Mouse (Mus musculus) thymus, adult 18-20 months (tissue): ENCODE data around the gene Zbtb40.

Experiments
- DNase-seq, 2 experiments: peaks; one replicate each; pipeline ENCODE4 v3.0.0; 2022; ENCODE audit warnings: mixed read lengths in 2 of 2

Zbtb40 gene

DNA sequence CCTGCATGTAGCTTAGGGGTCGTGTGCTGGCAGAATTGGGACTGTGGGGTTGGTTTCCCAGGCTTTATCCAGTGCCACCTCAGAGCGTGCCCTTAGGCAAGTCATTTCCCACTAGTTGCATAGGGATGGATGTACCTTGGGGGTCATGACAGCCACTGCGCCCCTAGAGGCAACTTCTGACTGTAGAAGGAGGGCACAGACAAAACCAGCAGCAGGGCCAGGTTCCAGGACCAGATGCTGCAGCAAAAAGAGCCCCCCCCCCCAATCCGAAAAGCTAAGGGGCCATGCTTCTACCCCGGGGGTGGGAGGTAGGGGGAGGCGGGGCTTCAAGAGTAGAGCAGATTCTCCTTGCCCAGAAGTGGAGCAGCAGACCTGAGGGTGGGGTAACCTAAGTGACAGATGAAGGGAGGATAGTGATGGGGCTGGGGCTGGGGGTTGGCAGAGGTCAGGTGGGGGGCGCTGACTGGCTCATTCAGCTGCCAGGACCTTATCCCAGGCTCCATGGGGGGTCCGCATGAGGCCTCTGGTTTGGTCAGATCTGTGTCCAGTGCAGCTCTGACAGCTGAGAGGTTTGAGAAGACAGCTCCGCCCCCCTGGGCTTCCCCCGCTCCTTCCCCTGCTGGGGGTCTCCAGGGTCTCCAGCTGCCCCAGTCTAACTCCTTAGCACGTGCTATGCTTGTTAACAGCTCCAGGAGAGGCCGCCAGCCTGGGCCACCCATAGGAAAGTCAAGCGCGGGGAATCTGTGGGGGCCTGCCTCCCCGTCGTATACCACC, 78.9 kb downstream of the Zbtb40 start:
- DNase-seq = no peak

DNA sequence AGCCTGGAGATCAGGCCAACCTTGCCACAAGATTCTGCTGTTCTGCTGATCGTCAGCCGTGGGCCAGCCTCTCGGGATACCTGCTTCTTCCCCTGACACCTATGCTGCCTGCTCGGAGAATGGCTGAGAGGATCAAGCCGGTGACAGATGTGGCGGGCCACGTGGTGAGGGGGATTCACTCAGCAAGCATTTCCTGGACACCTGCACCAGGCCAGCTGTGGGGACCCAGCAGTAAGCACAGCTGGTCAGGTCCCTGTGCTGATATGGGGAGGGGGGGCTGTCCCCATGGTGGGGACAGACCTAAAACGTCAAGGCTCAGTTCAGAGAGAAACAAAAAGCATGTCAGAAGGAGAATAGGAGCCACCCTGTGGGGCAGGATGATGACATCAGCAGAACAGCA, 79.5 kb downstream of the Zbtb40 start:
- no peak for DNase-seq

- DNase-seq = no peak
Observed at GRCm38 (mm10) chr4:136967511-136967910, 81.1 kb downstream of the Zbtb40 start.

DNA sequence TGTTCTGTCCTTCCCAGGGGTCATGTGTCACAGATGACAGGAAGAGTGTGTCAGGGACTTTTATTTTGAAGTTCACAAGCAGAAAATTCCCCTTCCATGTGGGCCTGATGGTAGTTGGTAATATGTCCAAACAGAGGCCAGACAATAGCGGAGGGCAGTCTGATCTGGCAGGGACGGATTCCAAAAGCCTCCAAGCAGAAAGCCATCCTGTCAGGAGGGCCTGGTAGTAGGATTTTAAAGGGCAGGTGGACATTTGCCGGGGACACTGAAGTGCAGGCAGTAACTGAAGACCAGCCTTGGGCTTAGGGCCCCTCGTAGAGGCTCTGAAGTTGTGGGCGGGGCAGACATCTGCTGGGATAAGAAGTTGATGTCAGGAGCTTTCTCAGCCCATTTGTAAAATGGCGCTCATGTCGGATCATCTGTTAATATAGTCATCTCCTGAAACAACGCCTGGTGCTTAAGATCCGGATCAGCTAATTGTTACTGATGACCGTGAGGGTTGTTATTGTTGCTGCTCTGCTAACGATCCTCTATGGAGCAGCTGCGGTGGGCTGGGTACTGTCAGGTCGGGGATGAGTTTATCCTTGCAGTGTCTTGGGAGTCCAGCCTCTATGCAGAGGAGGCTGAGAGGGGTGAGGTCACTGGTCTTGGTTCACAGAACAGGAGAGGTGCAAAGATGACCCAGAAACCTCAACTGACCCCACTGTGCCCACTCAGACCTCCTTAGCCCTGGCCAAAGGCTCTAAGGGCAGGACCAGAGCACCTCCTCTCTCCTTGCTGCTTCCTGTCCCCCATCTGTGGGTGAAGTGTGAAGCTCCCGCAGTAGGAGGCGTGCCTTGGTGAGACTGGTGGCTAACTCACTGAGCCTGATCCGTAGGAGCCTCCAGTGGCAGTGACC, 81.9 kb downstream of the Zbtb40 start:
- no peak for DNase-seq

- no peak for DNase-seq
Observed at GRCm38 (mm10) chr4:136964990-136965421, 83.6 kb downstream of the Zbtb40 start.

DNA sequence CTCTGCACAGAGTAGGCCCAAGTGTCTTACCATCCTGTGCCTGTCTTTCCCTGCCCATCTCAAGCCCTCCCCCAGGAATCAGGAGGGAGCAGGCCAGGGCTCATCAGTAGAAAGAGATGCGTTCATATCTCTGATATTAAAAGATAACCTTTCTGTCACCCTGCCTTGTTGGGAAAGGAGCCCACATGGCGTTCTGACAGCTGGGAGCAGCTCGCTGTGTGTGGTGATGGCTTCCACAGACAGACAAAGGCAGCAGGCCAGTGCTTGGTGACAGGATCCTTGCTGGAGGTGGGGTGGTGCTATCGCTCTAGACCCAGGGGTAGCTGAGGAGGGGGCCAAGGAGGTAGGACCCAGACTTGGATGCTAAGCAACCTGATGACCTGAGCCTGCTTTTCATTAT, 86.2 kb downstream of the Zbtb40 start:
- no peak for DNase-seq

DNA sequence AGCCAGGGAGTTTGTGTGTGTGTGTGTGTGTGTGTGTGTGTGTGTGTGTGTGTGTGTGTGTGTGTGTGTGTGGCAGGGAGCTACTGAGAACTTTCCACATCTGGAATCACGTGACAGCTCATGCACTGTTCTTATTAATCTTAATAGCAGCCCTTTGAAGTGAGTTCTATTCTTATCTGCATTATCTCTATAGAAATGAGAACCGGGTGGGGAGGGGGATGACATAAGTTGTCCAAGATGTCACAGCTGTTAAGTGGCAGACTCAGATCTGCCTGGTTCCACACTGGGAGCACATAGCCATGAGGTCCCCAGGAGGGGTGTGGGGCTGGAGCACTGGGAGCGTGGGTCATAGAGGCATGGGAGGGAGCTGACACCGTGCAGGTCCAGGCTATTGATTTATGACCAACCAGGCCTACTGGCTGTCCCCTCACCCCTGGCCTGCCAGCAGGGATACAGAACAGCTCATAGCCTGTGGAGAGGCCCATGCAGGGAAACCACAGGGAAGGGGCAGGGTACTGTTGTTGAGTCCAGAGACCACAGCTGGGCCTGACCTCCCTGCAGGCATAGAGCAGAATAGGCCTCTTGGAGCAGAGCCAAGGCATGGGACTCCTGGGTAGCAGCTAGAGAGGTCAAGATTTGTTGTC, 86.8 kb downstream of the Zbtb40 start:
- DNase-seq = no peak

DNA sequence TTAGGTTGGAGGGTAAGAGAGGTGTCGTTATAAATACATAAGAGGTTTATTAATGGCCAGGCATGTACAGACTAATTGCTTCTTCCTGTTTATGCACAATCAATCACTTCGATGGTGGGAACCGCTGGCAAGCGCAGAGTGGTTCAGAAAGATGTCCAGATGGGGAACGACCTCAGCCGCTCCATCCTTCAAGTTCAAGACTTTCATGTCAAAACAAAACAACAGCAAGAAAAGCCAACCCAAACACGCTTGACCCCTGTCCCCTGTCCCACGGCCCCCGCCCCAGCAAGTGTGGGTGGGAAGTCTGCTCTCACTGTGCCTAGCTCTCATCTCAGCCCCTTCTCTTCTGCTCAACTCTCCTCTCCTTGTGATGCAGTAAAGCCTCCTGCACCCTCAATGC, 88.0 kb downstream of the Zbtb40 start:
- DNase-seq = no peak

DNA sequence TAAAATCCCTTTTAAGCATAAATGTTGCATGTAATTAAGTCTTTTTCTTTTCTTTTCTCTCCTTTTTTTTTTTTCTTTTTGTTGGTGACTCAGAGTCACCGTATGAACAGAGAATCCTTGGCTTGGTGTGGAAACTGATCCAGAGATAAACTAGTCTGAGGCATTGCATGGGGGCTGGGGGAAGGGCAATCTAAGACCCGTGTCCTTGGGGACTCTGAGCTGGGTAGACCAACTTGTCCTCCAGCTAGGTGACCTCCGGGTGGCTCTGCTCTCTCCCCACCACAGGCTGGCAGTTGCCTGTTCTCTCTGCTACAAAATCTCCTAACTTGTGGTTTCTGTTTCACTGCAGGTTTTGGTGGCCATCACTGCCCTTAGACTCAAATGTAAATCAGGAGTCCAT, 88.5 kb downstream of the Zbtb40 start:
- no peak for DNase-seq

DNA sequence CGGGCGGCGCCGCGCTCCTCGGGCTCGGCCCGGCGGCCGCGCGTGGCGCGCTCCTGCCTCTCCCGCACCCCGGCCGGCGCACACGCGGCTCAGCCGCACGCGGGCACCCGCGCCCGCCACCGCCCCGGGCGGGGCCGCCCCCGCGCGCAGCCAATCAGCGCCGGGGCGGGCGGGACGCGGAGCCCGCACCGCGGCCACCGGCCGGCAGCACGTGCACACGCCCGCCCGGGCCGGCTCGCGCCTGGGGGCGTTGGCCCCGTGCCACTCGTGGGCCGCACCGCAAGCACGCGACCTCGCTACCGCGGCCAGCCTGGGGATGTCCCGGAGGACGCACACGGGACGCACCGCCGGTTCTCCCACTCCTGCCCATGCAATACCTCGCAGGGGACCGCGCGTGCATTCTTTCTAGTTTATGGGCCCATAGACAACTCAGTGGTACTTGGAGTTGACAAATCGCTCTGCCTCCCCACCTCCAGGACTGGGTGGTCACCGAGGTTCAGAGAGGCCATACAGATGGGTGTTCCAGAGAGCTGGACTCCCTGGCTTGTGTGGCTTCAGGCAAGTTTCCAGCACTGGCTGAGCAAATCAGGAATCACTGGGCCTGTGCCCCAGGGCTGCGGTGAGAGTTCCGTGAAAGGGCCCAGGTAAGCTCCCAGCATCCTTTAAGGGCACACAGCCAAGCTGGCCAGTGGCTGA, 91.7 kb downstream of the Zbtb40 start, which contains the start of gene Epha8:
Epha8 (minus strand) TSS at position 66 of the 696 bp plus-strand sequence.
- no peak for DNase-seq

DNA sequence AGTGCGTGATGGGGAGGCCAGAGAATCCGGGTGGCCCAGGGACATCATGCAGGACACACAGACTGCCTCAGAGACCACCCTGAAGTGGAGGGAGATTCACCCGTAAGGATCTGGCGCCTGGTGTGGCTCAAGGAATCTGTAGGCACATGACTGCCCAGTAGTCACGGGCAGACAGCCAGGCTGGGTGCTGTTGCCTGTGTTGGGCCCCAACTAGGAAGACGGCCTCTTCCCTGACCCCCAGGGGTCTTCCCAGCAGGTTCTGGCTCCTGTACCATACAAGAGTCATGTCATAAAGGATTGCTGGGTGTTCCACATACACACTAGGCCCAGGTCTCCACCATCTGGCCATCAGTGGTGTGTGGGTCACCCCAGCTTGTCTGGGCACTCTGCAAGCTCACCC, 94.0 kb downstream of the Zbtb40 start:
- no peak for DNase-seq

- DNase-seq = no peak
Observed at GRCm38 (mm10) chr4:136949266-136949989, 99.2 kb downstream of the Zbtb40 start.

DNA sequence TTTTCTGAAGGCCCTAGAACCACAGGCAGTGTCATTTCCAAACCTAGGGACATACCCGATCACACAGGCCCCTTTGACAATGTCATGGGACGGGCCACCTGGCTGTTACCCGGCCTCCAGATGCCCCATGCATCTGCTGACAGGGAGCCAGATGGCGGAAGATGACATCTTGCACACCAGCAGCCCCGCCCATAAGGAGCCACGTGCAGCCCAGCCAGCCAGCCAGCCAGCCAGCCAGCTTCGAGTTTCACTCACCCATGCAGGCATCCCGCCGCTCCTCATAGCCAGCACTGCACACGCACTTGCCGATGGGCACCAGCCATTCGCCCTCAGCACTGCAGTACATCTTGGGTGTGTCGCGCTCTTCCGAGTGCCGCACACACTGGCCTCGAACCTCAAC, 103.2 kb downstream of the Zbtb40 start:
- DNase-seq = no peak

- DNase-seq = no peak
Observed at GRCm38 (mm10) chr4:136944558-136945350, 103.8 kb downstream of the Zbtb40 start.

DNA sequence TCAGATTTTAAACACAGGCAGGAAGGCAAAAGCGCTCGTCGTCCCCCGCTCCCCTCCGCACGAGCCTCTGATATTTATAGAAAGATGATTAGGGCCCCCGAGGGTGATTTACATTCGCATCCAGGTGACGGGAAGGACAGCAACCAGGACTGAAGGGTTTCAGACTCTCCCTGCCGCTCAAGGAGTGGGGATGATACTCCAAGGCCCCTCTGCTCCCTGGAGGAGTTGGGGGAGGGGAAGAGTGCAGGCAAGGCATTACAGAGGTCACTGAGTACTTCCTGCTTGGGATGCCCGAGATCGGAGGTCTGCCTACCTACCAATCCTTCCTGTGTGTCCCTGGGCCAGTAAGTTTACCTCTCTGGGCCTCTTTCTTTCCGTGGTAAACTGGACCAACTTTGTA, 105.4 kb downstream of the Zbtb40 start:
- DNase-seq = no peak

DNA sequence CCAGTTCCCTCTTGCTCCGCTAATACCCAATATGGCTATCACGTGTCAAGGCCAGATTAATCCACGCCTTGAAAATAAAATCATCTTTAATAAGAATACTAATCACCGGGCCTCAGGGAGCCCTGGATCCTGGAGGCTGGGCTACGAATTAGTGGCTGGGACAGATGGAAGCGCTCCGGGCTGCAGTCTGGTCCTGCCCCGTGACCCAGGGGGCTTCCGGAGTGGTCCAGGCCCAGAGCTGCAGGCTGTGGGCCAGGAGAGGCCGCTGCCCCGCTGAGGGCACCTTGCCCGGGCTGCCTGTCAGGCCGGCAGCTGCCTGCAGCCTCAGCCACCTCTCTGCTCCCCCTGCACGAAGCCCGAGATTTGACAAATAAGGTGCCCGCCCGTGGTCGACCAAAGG, 105.8 kb downstream of the Zbtb40 start:
- no peak for DNase-seq

GRCm38 (mm10) chr4:136937935-136938334, 110.7 kb downstream of the Zbtb40 start:
- DNase-seq = no peak

DNA sequence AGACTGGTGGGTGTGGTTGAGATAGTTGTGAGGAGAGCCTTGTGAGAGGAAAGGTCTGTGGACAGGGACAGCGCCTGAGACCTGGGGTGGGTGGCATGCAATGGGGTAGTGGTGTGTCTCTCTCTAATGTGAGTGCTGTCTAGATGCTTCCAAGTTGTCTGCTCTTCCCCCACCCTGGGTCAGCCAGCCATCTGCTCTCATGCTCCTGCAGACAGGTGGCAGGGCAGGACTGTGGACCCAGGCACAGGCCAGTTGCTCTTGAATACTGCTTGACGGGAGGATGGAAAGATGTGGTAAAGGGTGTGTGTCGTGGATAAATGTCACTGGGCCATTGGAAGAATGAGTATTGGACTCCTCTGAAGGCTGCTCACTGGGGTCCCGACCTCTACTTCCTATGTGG, 111.3 kb downstream of the Zbtb40 start:
- no peak for DNase-seq

DNA sequence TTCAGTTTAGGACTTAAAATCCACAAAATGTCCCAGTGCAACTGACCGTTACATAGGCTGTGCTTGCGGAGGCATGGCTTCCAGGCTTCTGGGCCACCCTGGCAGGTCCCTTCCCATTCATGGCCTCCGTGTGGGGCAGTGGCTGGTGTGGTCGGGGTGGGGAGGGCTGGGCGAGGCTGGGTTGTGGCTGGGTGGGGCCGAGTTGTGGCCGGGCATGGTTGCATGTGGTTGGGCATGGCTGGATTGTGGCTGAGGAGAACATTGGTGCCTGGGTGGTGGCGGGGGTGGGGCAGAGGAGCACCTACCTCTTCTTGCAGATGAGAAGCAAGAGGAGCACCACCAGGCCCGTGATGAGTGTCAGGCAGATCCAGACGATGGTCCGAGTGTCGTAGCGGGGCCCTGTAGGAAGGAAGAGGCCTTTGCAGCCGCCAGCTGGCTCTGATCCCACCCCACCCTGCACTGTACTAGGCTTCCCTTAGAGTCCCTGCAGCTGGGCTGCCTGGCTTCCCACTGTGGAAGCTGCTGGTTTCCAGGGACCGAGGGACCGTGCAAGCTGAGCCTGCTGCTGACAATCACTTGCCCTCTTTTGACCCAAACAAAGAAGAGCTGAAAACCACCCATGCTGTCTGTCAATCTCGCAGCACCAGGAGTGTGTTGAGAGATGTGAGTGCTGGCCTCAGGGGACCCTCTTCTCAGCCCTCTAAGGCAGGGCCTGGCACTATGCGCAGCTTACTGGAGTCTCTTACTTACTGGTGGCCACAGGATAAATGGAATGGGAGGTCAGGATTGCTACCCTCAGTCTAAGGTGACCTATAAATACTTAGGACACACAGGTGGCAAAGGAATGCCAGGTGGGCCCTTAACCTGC, 113.6 kb downstream of the Zbtb40 start:
- DNase-seq = no peak

- DNase-seq = no peak
Observed at GRCm38 (mm10) chr4:136930474-136930873, 118.1 kb downstream of the Zbtb40 start.
